Mouse (Mus musculus) liver, embryonic 14.5 days (tissue): ENCODE measurements around the gene Rfx8. TPM values are rescaled to one million over a fixed set of nuclear protein-coding genes. Genes with fewer than 3 reads are reported as not detected.

Source experiments
- ATAC-seq: fragments of 200-750 bp; cut with Nextera tagmentation; 2 replicates; pipeline ENCODE4 v1.8.0; 2017; ENCODE audit warnings: moderate number of reproducible peaks, mild to moderate bottlenecking, moderate library complexity; ENCODE audit not compliant: insufficient read depth
- DNase-seq, 3 experiments: peaks; one replicate each; pipeline ENCODE4 v3.0.0-alpha.2; 2012 to 2013; ENCODE audit warnings: low read depth in 3 of 3, low spot score in 3 of 3
- H3K27ac ChIP-seq: fragments of 300-500 bp; sonication (generic); 2 replicates; pipeline ENCODE4 v1.5.1; 2014; ENCODE audit warnings: moderate library complexity, mild to moderate bottlenecking, control low read depth, inconsistent platforms
- H3K27me3 ChIP-seq: fragments of 300-500 bp; sonication (generic); 2 replicates; pipeline ENCODE4 v1.6.1; 2014; ENCODE audit warnings: mild to moderate bottlenecking, low read length, moderate library complexity; ENCODE audit not compliant: control insufficient read depth, insufficient read depth
- H3K36me3 ChIP-seq: fragments of 300-500 bp; sonication (generic); replicated peaks from 2 replicates; pipeline ENCODE4 v1.6.1; 2014; ENCODE audit warnings: low read depth; ENCODE audit not compliant: control insufficient read depth, insufficient read depth
- H3K4me1 ChIP-seq, 2 experiments: fragments of 200-500 bp in 1 of 2; fragments of 300-500 bp in 1 of 2; sonication (generic) in 1 of 2; replicated peaks; 2 replicates each; pipeline ENCODE4 v1.6.1; 2012 to 2014; ENCODE audit warnings: antibody characterized with exemption in 1 of 2, inconsistent platforms in 1 of 2, low read length in 1 of 2; ENCODE audit not compliant: control insufficient read depth in 2 of 2, insufficient read depth in 2 of 2
- H3K4me2 ChIP-seq: fragments of 300-500 bp; sonication (generic); 2 replicates; pipeline ENCODE4 v1.6.1; 2014; ENCODE audit warnings: low read depth, mild to moderate bottlenecking, control low read depth, moderate library complexity
- H3K4me3 ChIP-seq, 2 experiments: fragments of 200-500 bp in 1 of 2; fragments of 300-500 bp in 1 of 2; sonication (generic) in 1 of 2; 2 replicates each; pipeline ENCODE4 v1.5.1; 2012 to 2014; ENCODE audit warnings: low read depth in 2 of 2, low read length in 2 of 2, mild to moderate bottlenecking in 2 of 2, control low read depth in 1 of 2, inconsistent platforms in 1 of 2, moderate library complexity in 1 of 2; ENCODE audit not compliant: insufficient read depth in 1 of 2
- H3K9ac ChIP-seq: fragments of 300-500 bp; sonication (generic); replicated peaks from 2 replicates; pipeline ENCODE4 v1.6.1; 2014; ENCODE audit warnings: mild to moderate bottlenecking, control low read depth, moderate library complexity
- H3K9me3 ChIP-seq: fragments of 300-500 bp; sonication (generic); 2 replicates; pipeline ENCODE4 v1.6.1; 2016; ENCODE audit warnings: low read length, mixed read lengths; ENCODE audit not compliant: control insufficient read depth
- CTCF ChIP-seq: IDR thresholded peaks from 2 replicates; pipeline ENCODE4 v1.5.1; 2016; ENCODE audit warnings: antibody characterized with exemption, low read depth, control low read depth
- EP300 ChIP-seq: IDR thresholded peaks from 2 replicates; pipeline ENCODE4 v1.6.1; 2016; ENCODE audit warnings: antibody characterized with exemption, low read depth
- WGBS: fragments of 180-500 bp; shearing (Covaris S2); extraction: QIAGEN DNeasy Blood & Tissue Kit; methylation state at CpG from one replicate; pipeline ENCODE4 v1.1.7; 2014; ENCODE audit not compliant: insufficient replicate concordance; 5-methylcytosine and 5-hydroxymethylcytosine counted together
- polyA plus RNA-seq, 2 experiments: library from polyadenylated mRNA; depleted of rRNA in 1 of 2; stranded (reverse) in 1 of 2; unstranded in 1 of 2; fragments of >200 nt; fragmentation: Nextera tagmentation in 1 of 2; extraction: Ambion mirVana in 1 of 2; gene quantifications; 2 replicates each; pipeline versions ENCODE4 v1.2.1 to v1.2.3; 2012 to 2014

The Rfx8 gene
- polyA plus RNA-seq, 2 experiments: 0.04 TPM; not detected in 1

DNA sequence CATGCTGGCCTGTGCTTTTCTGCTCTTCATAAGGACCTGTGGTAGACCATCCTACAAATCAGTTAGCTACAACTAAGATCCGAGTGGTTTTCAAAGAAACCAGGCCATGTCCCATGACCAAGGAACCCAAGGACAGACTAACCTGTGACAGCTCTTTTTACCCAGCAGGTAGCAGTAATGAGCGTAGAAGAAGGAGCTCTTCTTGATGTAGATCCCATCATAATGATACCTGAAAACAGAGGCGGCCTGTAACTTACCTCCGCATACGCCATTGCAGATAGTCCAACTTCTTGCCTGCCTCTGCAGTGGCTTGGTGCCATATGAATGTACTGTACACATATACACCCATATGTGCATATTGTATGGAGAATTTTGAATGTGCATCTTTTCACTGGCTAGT is 10.8 kb downstream of the Rfx8 start:
- Histone ChIP-seq H3K36me3 (no peaks in the 10 kb centered on the region), H3K4me1 (peaks cover 0 to 6% of the 10 kb centered on the region in 2 experiments; a peak in 2 of 4 replicates), H3K27ac (no peak overlapping the region), H3K9me3 (no peaks in the 10 kb centered on the region), H3K4me2 (no peak overlapping the region), H3K4me3 (no peak overlapping the region), H3K9ac (no peak overlapping the region), H3K27me3 (no peaks in the 10 kb centered on the region)
- 79% methylated on average over 5 of the region's 5 CpGs for WGBS
- no peak for ATAC-seq
- TF ChIP-seq CTCF: 0 out of 2 replicates have a peak, but pooled peaks have one; percentile 8
- no peak for TF ChIP-seq EP300
- no peak for DNase-seq

DNA sequence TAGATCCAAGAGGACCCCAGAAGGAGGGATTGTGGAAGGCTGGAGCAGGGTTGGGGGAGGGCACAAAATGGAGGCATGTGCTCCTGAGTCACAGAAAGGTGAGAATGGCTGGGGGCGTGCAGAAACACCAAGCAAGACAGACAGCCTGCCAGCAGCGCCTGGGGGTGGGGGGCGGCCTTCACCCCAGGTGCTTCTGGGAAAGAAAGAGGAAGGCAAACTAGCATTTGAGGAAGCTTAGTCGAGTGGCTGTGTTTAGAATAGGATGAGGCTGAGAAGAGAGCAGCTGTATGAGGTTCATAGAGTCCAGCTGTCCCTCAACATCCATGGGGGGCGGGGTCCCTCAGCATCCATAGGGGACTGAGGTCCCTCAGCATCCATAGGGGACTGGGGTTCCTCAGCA is 12.0 kb downstream of the Rfx8 start:
- H3K27me3 ChIP-seq: no peaks in the 10 kb centered on the region
- H3K9ac ChIP-seq: no peak overlapping the region
- 52% methylated on average over 5 of the region's 5 CpGs for WGBS
- ATAC-seq (no peak), DNase-seq (no peak)
- no peak overlapping the region for H3K4me3 ChIP-seq
- no peaks in the 10 kb centered on the region for H3K36me3 ChIP-seq
- no peak overlapping the region for H3K4me2 ChIP-seq
- no peak for TF ChIP-seq EP300
- no peak for TF ChIP-seq CTCF
- H3K4me1 ChIP-seq: peaks cover 0 to 5% of the 10 kb centered on the region in 2 experiments; a peak in 1 of 4 replicates
- no peak overlapping the region for H3K27ac ChIP-seq
- no peaks in the 10 kb centered on the region for H3K9me3 ChIP-seq

DNA sequence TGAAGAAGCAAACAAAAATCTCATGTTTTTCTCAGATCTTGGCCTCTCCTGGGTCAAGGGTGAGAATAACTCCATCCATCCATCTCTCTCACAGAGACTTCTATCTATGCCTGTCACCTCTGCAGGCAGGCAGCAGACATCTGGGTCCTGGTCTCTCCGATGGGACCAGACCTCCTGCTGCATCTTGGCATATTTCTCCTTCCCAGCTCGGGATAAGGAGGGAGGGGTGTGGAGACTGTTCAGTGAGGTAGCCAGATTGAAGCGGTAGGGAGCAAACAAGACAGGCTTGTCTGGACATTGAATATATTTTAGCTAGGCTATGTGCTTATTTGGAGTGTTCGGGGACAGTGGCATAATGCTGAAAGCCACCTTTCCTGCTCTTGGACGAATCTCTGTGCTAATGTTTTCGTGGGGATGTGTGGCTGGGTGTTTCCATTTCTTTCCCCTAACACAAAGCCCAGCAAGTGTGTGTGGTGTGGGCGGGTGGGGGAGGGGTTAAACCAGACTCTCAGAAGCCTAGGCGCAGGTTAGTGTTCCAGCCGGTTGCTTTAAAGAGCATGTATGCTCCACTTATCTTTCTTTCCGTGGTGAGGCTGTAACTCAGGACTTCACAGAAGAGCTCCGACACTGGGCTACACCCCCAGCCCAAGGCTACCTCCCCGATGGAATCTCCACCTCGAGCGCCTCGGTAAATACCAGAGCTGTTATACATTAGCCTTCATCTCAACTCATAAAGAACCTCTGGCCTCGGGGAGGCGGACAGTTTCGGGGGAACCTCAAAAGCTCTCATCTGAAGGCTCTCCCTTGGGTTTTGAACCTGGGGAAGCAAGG is 18.4 kb downstream of the Rfx8 start:
- WGBS: 40% methylated on average over 18 of the region's 18 CpGs
- Histone ChIP-seq H3K27ac (no peak overlapping the region), H3K4me2 (no peak overlapping the region)

DNA sequence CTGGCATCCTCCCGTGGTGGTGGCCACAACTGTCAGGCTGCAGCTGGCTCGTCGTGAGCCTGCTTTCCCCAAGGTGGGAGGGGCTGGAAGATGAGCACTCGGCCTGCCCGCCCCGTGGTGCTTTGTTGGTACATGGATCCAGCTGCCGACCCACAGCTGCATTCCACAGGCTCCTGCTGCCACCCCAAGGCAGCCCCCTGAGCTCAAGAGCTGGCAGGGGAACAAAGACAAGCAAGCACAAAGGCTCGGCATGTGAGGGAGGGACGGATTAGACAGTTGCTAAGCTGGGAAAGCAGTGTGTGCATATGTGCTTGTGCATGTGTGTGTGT is 19.6 kb downstream of the Rfx8 start:
- 38% methylated on average over 9 of the region's 9 CpGs for WGBS
- no peaks in the 10 kb centered on the region for H3K36me3 ChIP-seq
- no peaks in the 10 kb centered on the region for H3K9me3 ChIP-seq
- H3K4me2 ChIP-seq: no peak overlapping the region
- no peak for DNase-seq
- H3K9ac ChIP-seq: no peak overlapping the region
- H3K4me1 ChIP-seq: peaks cover 0 to under 1% of the 10 kb centered on the region in 2 experiments; a peak in 2 of 4 replicates
- ATAC-seq: no peak
- no peak overlapping the region for H3K4me3 ChIP-seq
- H3K27me3 ChIP-seq: no peaks in the 10 kb centered on the region
- TF ChIP-seq CTCF (no peak), EP300 (no peak)
- no peak overlapping the region for H3K27ac ChIP-seq

More for the DNA sequence above, 18.4 kb downstream of the Rfx8 start:
- Histone ChIP-seq H3K4me3 (no peak overlapping the region), H3K4me1 (no peaks in the 10 kb centered on the region; a peak in 2 of 4 replicates), H3K9ac (no peak overlapping the region), H3K27me3 (no peaks in the 10 kb centered on the region), H3K36me3 (no peaks in the 10 kb centered on the region), H3K9me3 (no peaks in the 10 kb centered on the region)
- TF ChIP-seq CTCF (no peak), EP300 (no peak)
- DNase-seq (no peak), ATAC-seq (no peak)

DNA sequence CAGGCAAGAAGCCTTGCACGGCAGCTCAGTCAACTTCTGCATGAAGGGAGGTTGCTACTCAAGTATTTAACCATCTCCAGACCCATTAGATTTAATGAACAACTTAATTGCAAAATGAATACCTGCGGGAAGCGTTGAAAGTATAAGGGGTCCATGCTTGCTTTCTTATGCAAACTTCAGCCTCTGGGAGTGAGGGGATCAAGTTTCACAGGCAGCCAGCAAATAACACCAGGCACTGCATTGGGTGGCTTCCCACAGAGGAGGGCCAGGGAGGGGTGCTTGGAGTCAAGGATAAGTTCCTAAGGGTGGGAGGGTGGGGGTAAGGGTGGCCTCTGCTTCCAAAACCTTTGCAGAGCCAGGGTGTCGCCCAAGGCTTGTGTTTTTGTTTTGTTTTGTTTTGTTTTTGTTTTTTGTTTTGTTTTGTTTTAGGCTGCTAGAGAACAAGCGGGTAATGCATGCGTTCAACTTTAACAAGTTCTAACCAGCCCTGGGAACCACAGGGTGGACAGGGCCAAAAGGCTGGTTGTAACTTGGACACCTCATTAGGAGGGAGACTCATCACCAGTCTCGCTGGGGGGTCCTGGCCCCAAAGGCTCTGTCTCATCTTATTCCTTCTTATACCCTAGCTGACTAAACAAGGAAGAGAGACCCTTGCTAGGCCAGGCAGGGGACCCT is 20.1 kb downstream of the Rfx8 start:
- H3K9me3 ChIP-seq: no peaks in the 10 kb centered on the region
- WGBS: 54% methylated on average over 7 of the region's 7 CpGs
- no peak overlapping the region for H3K27ac ChIP-seq
- no peaks in the 10 kb centered on the region for H3K27me3 ChIP-seq
- no peak for ATAC-seq
- H3K4me3 ChIP-seq: no peak overlapping the region
- no peak for DNase-seq
- H3K36me3 ChIP-seq: no peaks in the 10 kb centered on the region
- peaks cover 0 to 2% of the 10 kb centered on the region in 2 experiments; a peak in 2 of 4 replicates for H3K4me1 ChIP-seq
- no peak overlapping the region for H3K4me2 ChIP-seq
- no peak for TF ChIP-seq CTCF
- no peak for TF ChIP-seq EP300
- no peak overlapping the region for H3K9ac ChIP-seq
